Mouse (Mus musculus) forebrain, embryonic 15.5 days (tissue): ENCODE measurements around the gene Phactr1. TPM values are rescaled to one million over a fixed set of nuclear protein-coding genes. Genes with fewer than 3 reads are reported as not detected.

Experiments
- ATAC-seq: fragments of 200-750 bp; cut with Nextera tagmentation; replicated peaks from 2 replicates; pipeline ENCODE4 v1.8.0; 2017; ENCODE audit warnings: mild to moderate bottlenecking, moderate TSS enrichment, moderate library complexity
- H3K27ac ChIP-seq: fragments of 300-500 bp; sonication (generic); replicated peaks from 2 replicates; pipeline ENCODE4 v1.5.1; 2015; ENCODE audit warnings: mild to moderate bottlenecking, inconsistent platforms
- H3K27me3 ChIP-seq: fragments of 300-500 bp; sonication (generic); 2 replicates; pipeline ENCODE4 v1.6.1; 2015; ENCODE audit warnings: inconsistent platforms
- H3K36me3 ChIP-seq: fragments of 300-500 bp; sonication (generic); 2 replicates; pipeline ENCODE4 v1.6.1; 2015; ENCODE audit warnings: mild to moderate bottlenecking, inconsistent platforms
- H3K4me1 ChIP-seq: fragments of 300-500 bp; sonication (generic); 2 replicates; pipeline ENCODE4 v1.6.1; 2015; ENCODE audit warnings: inconsistent platforms
- H3K4me2 ChIP-seq: fragments of 300-500 bp; sonication (generic); replicated peaks from 2 replicates; pipeline ENCODE4 v1.6.1; 2015; ENCODE audit warnings: mild to moderate bottlenecking, inconsistent platforms
- H3K4me3 ChIP-seq: fragments of 300-500 bp; sonication (generic); 2 replicates; pipeline ENCODE4 v1.5.1; 2015; ENCODE audit warnings: mild to moderate bottlenecking, inconsistent platforms
- H3K9ac ChIP-seq: fragments of 300-500 bp; sonication (generic); replicated peaks from 2 replicates; pipeline ENCODE4 v1.6.1; 2015; ENCODE audit warnings: mild to moderate bottlenecking, inconsistent platforms
- H3K9me3 ChIP-seq: fragments of 300-500 bp; sonication (generic); 2 replicates; pipeline ENCODE4 v1.6.1; 2016; ENCODE audit warnings: inconsistent platforms
- WGBS: fragments of 180-500 bp; shearing (Covaris S2); methylation state at CpG from one replicate; pipeline ENCODE4 v1.1.7; 2015; ENCODE audit warnings: mixed read lengths; 5-methylcytosine and 5-hydroxymethylcytosine counted together
- polyA plus RNA-seq: library from polyadenylated mRNA; unstranded; fragments of >200 nt; fragmentation: Nextera tagmentation; extraction: Ambion mirVana; gene quantifications from 2 replicates; pipeline ENCODE4 v1.2.1, GENCODE M21; 2015

Phactr1 gene
- polyA plus RNA-seq, 1 experiment from 2014 or later = 83.8 TPM

- 83% methylated on average over 3 of the region's 3 CpGs for WGBS
- Histone ChIP-seq H3K9ac (no peak overlapping the region), H3K4me3 (no peak overlapping the region), H3K36me3 (no peaks in the 10 kb centered on the region), H3K4me2 (no peak overlapping the region), H3K27ac (no peak overlapping the region), H3K9me3 (no peaks in the 10 kb centered on the region; the same call in 1 of the 2 replicates), H3K4me1 (peaks cover 13% of the 10 kb centered on the region), H3K27me3 (no peaks in the 10 kb centered on the region)
- ATAC-seq = no peak
Measured at GRCm38 (mm10) chr13:42990051-42990450, 309.6 kb downstream of the Phactr1 start.

- 63% methylated on average over 2 of the region's 2 CpGs for WGBS
Measured at GRCm38 (mm10) chr13:42990493-42991111, 310.2 kb downstream of the Phactr1 start.

GRCm38 (mm10) chr13:42991164-42991563 is 310.7 kb downstream of the Phactr1 start:
- Histone ChIP-seq H3K9ac (no peak overlapping the region), H3K4me1 (peaks cover 13% of the 10 kb centered on the region), H3K9me3 (no peaks in the 10 kb centered on the region; the same call in 1 of the 2 replicates), H3K4me3 (no peak overlapping the region), H3K4me2 (no peak overlapping the region), H3K27me3 (no peaks in the 10 kb centered on the region), H3K27ac (peak overlapping the region; percentile 14; the same call in 1 of the 2 replicates), H3K36me3 (no peaks in the 10 kb centered on the region)
- no peak for ATAC-seq
- WGBS = 17% methylated on average over 3 of the region's 3 CpGs

More at GRCm38 (mm10) chr13:42990493-42991111, 310.2 kb downstream of the Phactr1 start:
- no peak overlapping the region for H3K4me3 ChIP-seq
- H3K27me3 ChIP-seq = no peaks in the 10 kb centered on the region
- H3K27ac ChIP-seq = no peak overlapping the region
- H3K9ac ChIP-seq = no peak overlapping the region
- no peaks in the 10 kb centered on the region for H3K36me3 ChIP-seq
- no peaks in the 10 kb centered on the region; the same call in 1 of the 2 replicates for H3K9me3 ChIP-seq
- H3K4me2 ChIP-seq = no peak overlapping the region
- no peak for ATAC-seq
- H3K4me1 ChIP-seq = peaks cover 13% of the 10 kb centered on the region

- H3K27ac ChIP-seq = no peak overlapping the region
- peaks cover 13% of the 10 kb centered on the region for H3K4me1 ChIP-seq
- no peaks in the 10 kb centered on the region for H3K36me3 ChIP-seq
- H3K9ac ChIP-seq = no peak overlapping the region
- no peak overlapping the region for H3K4me3 ChIP-seq
- H3K4me2 ChIP-seq = no peak overlapping the region
- H3K27me3 ChIP-seq = no peaks in the 10 kb centered on the region
- 14% methylated on average over 4 of the region's 4 CpGs for WGBS
- ATAC-seq = peak; percentile 60
- no peaks in the 10 kb centered on the region; the same call in 1 of the 2 replicates for H3K9me3 ChIP-seq
Measured at GRCm38 (mm10) chr13:42992306-42992705, 311.9 kb downstream of the Phactr1 start.

GRCm38 (mm10) chr13:42994276-42994675 is 313.9 kb downstream of the Phactr1 start:
- no peaks in the 10 kb centered on the region; the same call in 1 of the 2 replicates for H3K9me3 ChIP-seq
- peaks cover 8% of the 10 kb centered on the region for H3K4me1 ChIP-seq
- no peak for ATAC-seq
- H3K4me2 ChIP-seq = no peak overlapping the region
- no peaks in the 10 kb centered on the region for H3K27me3 ChIP-seq
- WGBS = 92% methylated on average over 3 of the region's 3 CpGs
- no peaks in the 10 kb centered on the region for H3K36me3 ChIP-seq
- no peak overlapping the region for H3K9ac ChIP-seq
- H3K27ac ChIP-seq = no peak overlapping the region
- no peak overlapping the region for H3K4me3 ChIP-seq

- H3K4me1 ChIP-seq = peaks cover 8% of the 10 kb centered on the region
- H3K36me3 ChIP-seq = no peaks in the 10 kb centered on the region
- ATAC-seq = no peak
- no peak overlapping the region for H3K9ac ChIP-seq
- 50% methylated on average over 4 of the region's 4 CpGs for WGBS
- no peaks in the 10 kb centered on the region for H3K27me3 ChIP-seq
- no peak overlapping the region for H3K27ac ChIP-seq
- H3K9me3 ChIP-seq = no peaks in the 10 kb centered on the region; the same call in 1 of the 2 replicates
- no peak overlapping the region for H3K4me3 ChIP-seq
- H3K4me2 ChIP-seq = no peak overlapping the region
Measured at GRCm38 (mm10) chr13:42996188-42996587, 315.8 kb downstream of the Phactr1 start.

GRCm38 (mm10) chr13:42999287-42999686 is 318.9 kb downstream of the Phactr1 start:
- 83% methylated on average over 3 of the region's 3 CpGs for WGBS
- Histone ChIP-seq H3K27ac (no peak overlapping the region), H3K36me3 (no peaks in the 10 kb centered on the region), H3K27me3 (no peaks in the 10 kb centered on the region), H3K4me3 (no peak overlapping the region), H3K4me1 (no peaks in the 10 kb centered on the region), H3K9ac (no peak overlapping the region), H3K9me3 (no peaks in the 10 kb centered on the region), H3K4me2 (no peak overlapping the region)
- ATAC-seq = no peak

GRCm38 (mm10) chr13:43005131-43005579 is 324.7 kb downstream of the Phactr1 start:
- Histone ChIP-seq H3K4me3 (no peak overlapping the region), H3K9me3 (no peaks in the 10 kb centered on the region), H3K9ac (no peak overlapping the region), H3K36me3 (no peaks in the 10 kb centered on the region), H3K27ac (no peak overlapping the region), H3K4me2 (no peak overlapping the region), H3K27me3 (no peaks in the 10 kb centered on the region), H3K4me1 (no peaks in the 10 kb centered on the region)
- 41% methylated on average over 3 of the region's 3 CpGs for WGBS
- no peak for ATAC-seq

- Histone ChIP-seq H3K4me1 (0 out of 2 replicates have a peak, but pooled peaks cover 4% of the 10 kb centered on the region), H3K9ac (no peak overlapping the region), H3K9me3 (no peaks in the 10 kb centered on the region), H3K27me3 (no peaks in the 10 kb centered on the region), H3K36me3 (no peaks in the 10 kb centered on the region), H3K4me3 (no peak overlapping the region), H3K27ac (no peak overlapping the region), H3K4me2 (no peak overlapping the region)
- ATAC-seq = no peak
- 63% methylated on average over 5 of the region's 5 CpGs for WGBS
Measured at GRCm38 (mm10) chr13:43008466-43008865, 328.0 kb downstream of the Phactr1 start.

- 94% methylated on average over 3 of the region's 3 CpGs for WGBS
- H3K36me3 ChIP-seq = no peaks in the 10 kb centered on the region
- no peak overlapping the region for H3K27ac ChIP-seq
- H3K27me3 ChIP-seq = no peaks in the 10 kb centered on the region
- no peak for ATAC-seq
- peaks cover 11% of the 10 kb centered on the region; the same call in 1 of the 2 replicates for H3K4me1 ChIP-seq
- H3K4me3 ChIP-seq = no peak overlapping the region
- no peak overlapping the region for H3K4me2 ChIP-seq
- H3K9me3 ChIP-seq = no peaks in the 10 kb centered on the region
- no peak overlapping the region for H3K9ac ChIP-seq
Measured at GRCm38 (mm10) chr13:43009596-43009995, 329.2 kb downstream of the Phactr1 start.

- 0 out of 2 replicates have a peak, but pooled peaks have one; percentile 57 for ATAC-seq
- Histone ChIP-seq H3K9me3 (no peaks in the 10 kb centered on the region), H3K27ac (no peak overlapping the region), H3K4me2 (no peak overlapping the region), H3K4me1 (peaks cover 14% of the 10 kb centered on the region), H3K9ac (no peak overlapping the region), H3K36me3 (no peaks in the 10 kb centered on the region), H3K4me3 (no peak overlapping the region), H3K27me3 (no peaks in the 10 kb centered on the region)
- WGBS = 31% methylated on average over 3 of the region's 3 CpGs
Measured at GRCm38 (mm10) chr13:43011516-43011915, 331.1 kb downstream of the Phactr1 start.

- Histone ChIP-seq H3K27ac (no peak overlapping the region; the same call in 1 of the 2 replicates), H3K4me1 (peaks cover 14% of the 10 kb centered on the region), H3K4me3 (no peak overlapping the region), H3K27me3 (no peaks in the 10 kb centered on the region), H3K9ac (no peak overlapping the region), H3K4me2 (no peak overlapping the region), H3K36me3 (no peaks in the 10 kb centered on the region), H3K9me3 (no peaks in the 10 kb centered on the region)
- ATAC-seq = 0 out of 2 replicates have a peak, but pooled peaks have one; percentile 12
- 29% methylated on average over 4 of the region's 4 CpGs for WGBS
Measured at GRCm38 (mm10) chr13:43013984-43014383, 333.6 kb downstream of the Phactr1 start.
